Mouse (Mus musculus) forelimb bud, embryonic 11.5 days (tissue): ENCODE results near the gene Ooep.
A peak's percentile ranks its signal among the peaks of the same experiment; 100 is the strongest.

Experiments
- DNase-seq: peaks from one replicate; pipeline ENCODE4 v3.0.0-alpha.2; 2012; ENCODE audit warnings: low read depth, low spot score

The Ooep gene

GRCm38 (mm10) chr9:78378113-78378785, at the start of gene Ooep:
Gene Ooep (minus strand): TSS chr9:78378725.
- DNase-seq: no peak

- no peak for DNase-seq
Measured at GRCm38 (mm10) chr9:78428185-78428584, 49.7 kb upstream of the Ooep start.

- DNase-seq: no peak
Measured at GRCm38 (mm10) chr9:78427362-78427781, 48.8 kb upstream of the Ooep start.

- DNase-seq: no peak
Measured at GRCm38 (mm10) chr9:78401596-78401995, 23.1 kb upstream of the Ooep start.

- DNase-seq: no peak
Measured at GRCm38 (mm10) chr9:78400570-78400969, 22.0 kb upstream of the Ooep start.

GRCm38 (mm10) chr9:78396517-78396916, 18.0 kb upstream of the Ooep start:
- DNase-seq: no peak

- DNase-seq: peak; percentile 50
Measured at GRCm38 (mm10) chr9:78395630-78396351, 17.3 kb upstream of the Ooep start, which contains the start of gene Ddx43. Gene Ddx43 (plus strand): TSS chr9:78395777.

GRCm38 (mm10) chr9:78395244-78395629, 16.7 kb upstream of the Ooep start:
- DNase-seq: no peak

GRCm38 (mm10) chr9:78394602-78395001, 16.1 kb upstream of the Ooep start:
- no peak for DNase-seq

GRCm38 (mm10) chr9:78393741-78394140, 15.2 kb upstream of the Ooep start:
- DNase-seq: no peak

- DNase-seq: no peak
Measured at GRCm38 (mm10) chr9:78389981-78390380, 11.5 kb upstream of the Ooep start.

- no peak for DNase-seq
Measured at GRCm38 (mm10) chr9:78386947-78387346, 8.4 kb upstream of the Ooep start.

GRCm38 (mm10) chr9:78385893-78386292, 7.4 kb upstream of the Ooep start:
- DNase-seq: peak; percentile 26

GRCm38 (mm10) chr9:78377546-78377945, 979 bp downstream of the Ooep start:
- DNase-seq: no peak

- DNase-seq: no peak
Measured at GRCm38 (mm10) chr9:78375486-78375885, 3.0 kb downstream of the Ooep start.

- no peak for DNase-seq
Measured at GRCm38 (mm10) chr9:78374885-78375389, 3.6 kb downstream of the Ooep start.

- DNase-seq: no peak
Measured at GRCm38 (mm10) chr9:78374397-78374796, 4.1 kb downstream of the Ooep start.

- DNase-seq: no peak
Measured at GRCm38 (mm10) chr9:78372827-78373504, 5.6 kb downstream of the Ooep start.

GRCm38 (mm10) chr9:78371441-78371840, 7.1 kb downstream of the Ooep start:
- DNase-seq: no peak

- DNase-seq: no peak
Measured at GRCm38 (mm10) chr9:78369786-78370185, 8.7 kb downstream of the Ooep start.

GRCm38 (mm10) chr9:78369349-78369748, 9.2 kb downstream of the Ooep start:
- DNase-seq: no peak

GRCm38 (mm10) chr9:78368671-78369293, 9.7 kb downstream of the Ooep start:
- no peak for DNase-seq
